Mouse (Mus musculus) lung, adult 2 months (tissue): ENCODE data around the gene Hdgfl3. TPM values are rescaled to one million over a fixed set of nuclear protein-coding genes. Genes with fewer than 3 reads are reported as not detected.

ENCODE experiments used
- DNase-seq: peaks from one replicate; pipeline ENCODE4 v3.0.0; 2022
- H3K4me1 ChIP-seq: fragments of 200-500 bp; 2 replicates; pipeline ENCODE4 v1.6.1; 2011; ENCODE audit warnings: low read length; ENCODE audit not compliant: control insufficient read depth, insufficient read depth
- H3K4me3 ChIP-seq: fragments of 200-500 bp; replicated peaks from 2 replicates; pipeline ENCODE3; 2011; ENCODE audit warnings: low read depth, mild to moderate bottlenecking, control low read depth, low read length; ENCODE audit errors: extremely low read depth
- CTCF ChIP-seq: fragments of 200-500 bp; IDR thresholded peaks from 2 replicates; pipeline ENCODE4 v1.5.1; 2011; ENCODE audit warnings: mild to moderate bottlenecking, low read length, control low read depth; ENCODE audit not compliant: insufficient read depth
- POLR2A ChIP-seq: fragments of 200-500 bp; IDR thresholded peaks from 2 replicates; pipeline ENCODE4 v1.6.1; 2011; ENCODE audit warnings: low read depth, mild to moderate bottlenecking, control low read depth, low read length, borderline replicate concordance; ENCODE audit errors: extremely low read depth
- WGBS: fragments of 180-500 bp; shearing (Covaris S2); methylation state at CpG from one replicate; pipeline ENCODE4 v1.1.7; 2018; 5-methylcytosine and 5-hydroxymethylcytosine counted together
- polyA plus RNA-seq: library from polyadenylated mRNA; depleted of rRNA; stranded (reverse); fragments of >200 nt; gene quantifications from 2 replicates; pipeline ENCODE4 v1.2.3, GENCODE M21; 2012

Gene Hdgfl3
- polyA plus RNA-seq, 1 experiment, result 3.6 TPM

- no peak for DNase-seq
- 1% methylated on average over 63 of the region's 64 CpGs for WGBS
- H3K4me3 ChIP-seq, result peak within 1 kb of the TSS; percentile 68
Measured at GRCm38 (mm10) chr7:81858968-81859721, 75.1 kb downstream of the Hdgfl3 start, which contains the start of gene Tm6sf1. TSS of gene Tm6sf1 (plus strand) at chr7:81859001.

GRCm38 (mm10) chr7:81858236-81858635 is 76.0 kb downstream of the Hdgfl3 start:
- no peak for TF ChIP-seq POLR2A
- 29% methylated on average over 9 of the region's 9 CpGs for WGBS
- Histone ChIP-seq H3K4me3 (no peak overlapping the region), H3K4me1 (peaks cover 8% of the 10 kb centered on the region; the same call in 1 of the 2 replicates)
- no peak for DNase-seq

More at GRCm38 (mm10) chr7:81858968-81859721, 75.1 kb downstream of the Hdgfl3 start, which contains the start of gene Tm6sf1:
- peaks cover 14% of the 10 kb centered on the region for H3K4me1 ChIP-seq
- TF ChIP-seq POLR2A (peak; percentile 29; the same call in 1 of the 2 replicates), CTCF (no peak)

GRCm38 (mm10) chr7:81856221-81856620 is 78.1 kb downstream of the Hdgfl3 start:
- DNase-seq, result no peak
- Histone ChIP-seq H3K4me3 (no peak overlapping the region), H3K4me1 (peaks cover 8% of the 10 kb centered on the region; the same call in 1 of the 2 replicates)
- TF ChIP-seq POLR2A (no peak), CTCF (no peak)
- WGBS, result 69% methylated on average over 4 of the region's 4 CpGs

- 97% methylated on average over 1 of the region's 1 CpGs for WGBS
- TF ChIP-seq CTCF (no peak), POLR2A (no peak)
- DNase-seq, result no peak
- Histone ChIP-seq H3K4me3 (no peak within 1 kb of the TSS), H3K4me1 (peaks cover 5% of the 10 kb centered on the region; the same call in 1 of the 2 replicates)
Measured at GRCm38 (mm10) chr7:81855694-81856093, 78.6 kb downstream of the Hdgfl3 start, which contains the start of gene Gm10160. TSS of gene Gm10160 (minus strand) at chr7:81855794.

GRCm38 (mm10) chr7:81854568-81855307 is 79.5 kb downstream of the Hdgfl3 start:
- TF ChIP-seq CTCF, result no peak
- no peak for TF ChIP-seq POLR2A
- Histone ChIP-seq H3K4me1 (peaks cover 5% of the 10 kb centered on the region; the same call in 1 of the 2 replicates), H3K4me3 (no peak overlapping the region)
- WGBS, result 21% methylated on average over 8 of the region's 8 CpGs
- DNase-seq, result no peak

- TF ChIP-seq POLR2A, result no peak
- TF ChIP-seq CTCF, result no peak
- DNase-seq, result no peak
- H3K4me3 ChIP-seq, result no peak overlapping the region
- peaks cover 5% of the 10 kb centered on the region; the same call in 1 of the 2 replicates for H3K4me1 ChIP-seq
- 53% methylated on average over 3 of the region's 3 CpGs for WGBS
Measured at GRCm38 (mm10) chr7:81851706-81852105, 82.6 kb downstream of the Hdgfl3 start.

- 88% methylated on average over 6 of the region's 6 CpGs for WGBS
- TF ChIP-seq CTCF, result no peak
- TF ChIP-seq POLR2A, result no peak
- no peak for DNase-seq
- Histone ChIP-seq H3K4me1 (peaks cover 5% of the 10 kb centered on the region; the same call in 1 of the 2 replicates), H3K4me3 (no peak overlapping the region)
Measured at GRCm38 (mm10) chr7:81850171-81850570, 84.1 kb downstream of the Hdgfl3 start.

GRCm38 (mm10) chr7:81849633-81850032 is 84.6 kb downstream of the Hdgfl3 start:
- TF ChIP-seq CTCF (no peak), POLR2A (no peak)
- Histone ChIP-seq H3K4me3 (no peak overlapping the region), H3K4me1 (0 out of 2 replicates have a peak, but pooled peaks cover 2% of the 10 kb centered on the region)
- no peak for DNase-seq
- WGBS, result 88% methylated on average over 7 of the region's 7 CpGs

GRCm38 (mm10) chr7:81849214-81849613 is 85.1 kb downstream of the Hdgfl3 start:
- 78% methylated on average over 5 of the region's 5 CpGs for WGBS
- no peak for DNase-seq
- H3K4me3 ChIP-seq, result no peak overlapping the region
- TF ChIP-seq CTCF, result no peak
- TF ChIP-seq POLR2A, result no peak
- H3K4me1 ChIP-seq, result no peaks in the 10 kb centered on the region

GRCm38 (mm10) chr7:81847777-81848176 is 86.5 kb downstream of the Hdgfl3 start:
- WGBS, result 69% methylated on average over 4 of the region's 4 CpGs
- Histone ChIP-seq H3K4me3 (no peak overlapping the region), H3K4me1 (no peaks in the 10 kb centered on the region)
- TF ChIP-seq POLR2A, result no peak
- no peak for TF ChIP-seq CTCF
- DNase-seq, result no peak
